Mouse (Mus musculus) midbrain, embryonic 10.5 days (tissue): ENCODE measurements at regions not wholly inside any gene's neighbourhood (a gene's known extent, or its start where the extent isn't known, plus 50 kb on each side); places are given as distances from the start of the nearest gene placed in this dataset.

ENCODE experiments used
- DNase-seq: peaks from one replicate; pipeline ENCODE4 v3.0.0-alpha.2; 2017; ENCODE audit warnings: low spot score
- H3K27ac ChIP-seq: fragments of 300-500 bp; sonication (generic); replicated peaks from 2 replicates; pipeline ENCODE4 v1.5.1; 2016; ENCODE audit warnings: mild to moderate bottlenecking
- H3K27me3 ChIP-seq: fragments of 300-500 bp; sonication (generic); 2 replicates; pipeline ENCODE4 v1.6.1; 2016; ENCODE audit warnings: low read depth, mild to moderate bottlenecking; ENCODE audit not compliant: poor library complexity, severe bottlenecking
- H3K36me3 ChIP-seq: fragments of 300-500 bp; sonication (generic); 2 replicates; pipeline ENCODE4 v1.6.1; 2016; ENCODE audit warnings: mild to moderate bottlenecking, moderate library complexity
- H3K4me1 ChIP-seq: fragments of 300-500 bp; sonication (generic); 2 replicates; pipeline ENCODE4 v1.6.1; 2016
- H3K4me3 ChIP-seq: fragments of 300-500 bp; sonication (generic); 2 replicates; pipeline ENCODE4 v1.5.1; 2016; ENCODE audit warnings: mild to moderate bottlenecking, moderate library complexity
- H3K9me3 ChIP-seq: fragments of 300-500 bp; sonication (generic); replicated peaks from 2 replicates; pipeline ENCODE4 v1.6.1; 2016; ENCODE audit warnings: mild to moderate bottlenecking
- whole genome bisulfite sequencing: fragments of 180-500 bp; shearing (Covaris S2); methylation state at CpG from one replicate; pipeline ENCODE4 v1.1.7; 2016; 5-methylcytosine and 5-hydroxymethylcytosine counted together

DNA sequence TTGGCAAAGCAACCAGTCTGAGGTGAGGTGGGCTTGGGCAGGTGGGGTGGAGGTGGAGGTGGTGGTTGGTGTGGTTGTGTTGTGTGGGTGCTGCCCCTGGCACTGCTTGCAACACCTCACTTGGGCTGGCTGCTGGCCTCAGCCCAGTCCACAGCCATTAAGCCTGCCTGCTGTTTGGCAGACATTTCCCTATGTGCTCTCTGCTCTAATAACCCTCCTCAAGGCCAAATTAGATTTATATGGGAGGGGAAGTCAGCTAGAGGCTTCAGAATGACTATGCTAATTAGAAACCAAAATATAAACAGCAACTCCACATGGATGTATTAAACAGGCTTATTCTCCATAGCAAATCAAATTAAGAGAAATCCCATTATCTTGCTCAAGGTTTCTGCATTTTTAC is 417.2 kb downstream of the Sqor start:
- no peaks in the 10 kb centered on the region for H3K27me3 ChIP-seq

GRCm38 (mm10) chr2:123190795-123191582 is 426.0 kb downstream of the Sqor start:
- no peak overlapping the region for H3K27ac ChIP-seq
- H3K9me3 ChIP-seq = no peaks in the 10 kb centered on the region
- DNase-seq = no peak
- no peak overlapping the region for H3K4me3 ChIP-seq
- WGBS = 80% methylated on average over 3 of the region's 3 CpGs
- H3K36me3 ChIP-seq = no peaks in the 10 kb centered on the region
- H3K27me3 ChIP-seq = no peaks in the 10 kb centered on the region
- H3K4me1 ChIP-seq = no peaks in the 10 kb centered on the region

More for the DNA sequence above, 417.2 kb downstream of the Sqor start:
- Histone ChIP-seq H3K9me3 (no peaks in the 10 kb centered on the region), H3K4me3 (no peak overlapping the region), H3K4me1 (no peaks in the 10 kb centered on the region), H3K27ac (no peak overlapping the region), H3K36me3 (no peaks in the 10 kb centered on the region)
- DNase-seq = no peak

DNA sequence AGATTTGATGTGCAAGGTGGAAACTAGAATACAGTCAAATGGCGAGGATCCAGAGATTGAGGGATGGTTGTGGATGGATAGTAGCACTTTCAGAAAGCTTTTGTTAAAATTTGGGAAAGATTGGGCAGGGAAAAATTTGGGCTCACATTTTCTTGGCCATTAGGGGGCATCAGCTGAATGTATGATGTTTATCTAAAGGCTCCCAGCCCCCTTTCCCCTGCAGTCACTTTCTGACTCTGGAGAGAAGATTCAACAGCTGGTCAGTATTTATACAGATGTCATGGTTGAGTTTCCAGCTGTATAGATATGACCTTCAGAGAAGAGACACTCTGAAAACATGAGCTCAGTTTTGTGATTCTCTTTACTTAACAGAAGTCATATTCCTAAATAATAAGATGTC is 429.5 kb downstream of the Sqor start:
- Histone ChIP-seq H3K9me3 (no peaks in the 10 kb centered on the region), H3K4me3 (no peak overlapping the region), H3K36me3 (no peaks in the 10 kb centered on the region), H3K4me1 (no peaks in the 10 kb centered on the region), H3K27me3 (no peaks in the 10 kb centered on the region), H3K27ac (no peak overlapping the region)
- no peak for DNase-seq
- 41% methylated on average over 1 of the region's 1 CpGs for WGBS
